Mouse (Mus musculus): ENCODE results near the gene Topaz1.
"Not testable (repeated sequence)": the region's sequence is repeated elsewhere in the genome, so short reads cannot be mapped to it uniquely, and the experiment has no call there.

Topaz1 gene

DNA sequence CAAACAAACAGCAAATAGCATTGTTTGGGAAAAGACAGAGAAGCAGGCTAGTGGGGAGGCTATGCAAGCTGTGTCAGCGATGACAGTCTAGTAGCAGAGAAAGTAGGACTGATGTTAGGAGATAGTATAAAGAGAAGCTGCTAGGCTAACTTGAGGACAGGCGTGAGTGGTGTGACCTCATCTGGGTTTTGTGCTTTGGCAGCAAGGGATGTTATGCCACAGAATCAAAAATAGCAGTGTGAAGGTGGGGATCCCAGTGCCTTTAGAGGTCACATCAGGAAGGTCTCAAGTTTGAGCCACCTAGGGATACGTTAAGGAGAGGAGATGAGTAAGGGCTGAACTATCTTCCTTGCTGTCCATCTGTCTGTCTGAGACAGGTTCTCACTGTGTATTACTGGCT lies 63.1 kb downstream of the Topaz1 start:
- in situ Hi-C loops (cut with MboI, MseI) = no loop called here

DNA sequence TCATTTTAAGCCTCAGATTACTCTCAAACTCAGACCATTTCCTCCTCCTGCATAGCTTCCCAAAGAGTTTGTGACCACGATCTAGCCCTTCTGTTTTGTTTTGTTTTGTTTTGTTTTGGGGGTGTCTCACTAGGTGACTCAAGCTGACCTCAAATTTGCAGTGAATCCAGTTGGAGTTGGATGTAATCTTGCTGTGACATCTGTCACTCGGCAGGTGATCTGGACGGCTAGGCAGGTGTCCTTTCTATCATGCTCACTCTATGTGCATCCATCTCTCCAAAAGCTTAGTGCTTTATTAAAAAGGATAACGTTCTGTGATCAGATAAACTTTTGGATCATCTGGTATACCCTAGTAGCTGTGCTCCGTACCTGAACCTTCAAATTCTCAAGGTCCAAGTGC lies 65.2 kb downstream of the Topaz1 start:
- in situ Hi-C loops (cut with MboI, MseI) = no loop called here

GRCm38 (mm10) chr9:122814775-122815174 lies 67.6 kb downstream of the Topaz1 start:
- in situ Hi-C loops (cut with MboI, MseI) = no loop called here

GRCm38 (mm10) chr9:122815239-122815851 lies 68.2 kb downstream of the Topaz1 start:
- in situ Hi-C loops (cut with MboI, MseI) = no loop called here

- in situ Hi-C loops (cut with MboI, MseI) = no loop called here
Observed at GRCm38 (mm10) chr9:122823374-122824017, 76.3 kb downstream of the Topaz1 start.

DNA sequence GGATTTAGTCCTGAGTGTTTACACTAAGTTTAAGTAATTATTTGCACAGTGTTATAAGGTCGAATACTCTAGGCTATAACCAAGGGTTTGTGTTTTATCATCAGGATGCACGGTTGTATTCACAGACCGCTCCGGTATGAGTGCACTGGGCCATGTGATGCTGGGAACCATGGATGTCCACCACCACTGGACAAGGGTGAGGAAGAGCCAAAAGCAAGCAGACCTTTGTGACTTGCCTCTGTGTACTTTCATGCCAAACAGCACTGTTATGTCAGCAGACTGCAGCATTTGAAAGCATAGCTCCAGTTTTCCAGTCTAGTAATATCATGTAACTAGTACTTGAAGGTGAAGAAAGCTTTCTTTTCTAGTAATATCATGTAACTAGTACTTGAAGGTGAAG lies 79.6 kb downstream of the Topaz1 start:
- in situ Hi-C loops (cut with MboI, MseI) = loop anchor here (5.0 kb wide), 1 partner anchor 89 kb away; no protein-coding TSS in a partner anchor

- in situ Hi-C loops (cut with MboI, MseI) = loop anchor here (5.0 kb wide), 1 partner anchor 93 kb away; no protein-coding TSS in a partner anchor
Observed at GRCm38 (mm10) chr9:122829826-122830380, 82.8 kb downstream of the Topaz1 start.

DNA sequence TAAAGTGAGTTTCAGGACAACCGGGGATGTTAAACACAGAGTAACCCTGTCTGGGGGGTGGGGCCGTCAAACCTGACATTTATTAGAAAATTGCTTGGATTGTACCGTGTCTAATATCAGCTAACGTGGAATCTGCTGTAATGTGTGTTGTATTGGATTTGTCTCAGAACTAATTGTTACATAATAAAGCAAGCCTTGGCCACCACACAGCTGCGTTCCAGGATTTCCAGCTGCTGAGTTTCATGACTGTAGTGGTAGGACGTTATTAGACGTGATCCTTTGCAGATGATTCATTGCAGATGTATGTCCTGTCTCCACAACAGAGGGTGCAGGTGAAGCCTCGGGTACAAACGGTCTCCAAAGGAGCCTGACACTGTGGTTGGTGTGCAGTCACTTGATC lies 89.0 kb downstream of the Topaz1 start:
- in situ Hi-C loops (cut with MboI, MseI) = no loop called here

- in situ Hi-C loops (cut with MboI, MseI) = no loop called here
Observed at GRCm38 (mm10) chr9:122836790-122837189, 89.6 kb downstream of the Topaz1 start.

DNA sequence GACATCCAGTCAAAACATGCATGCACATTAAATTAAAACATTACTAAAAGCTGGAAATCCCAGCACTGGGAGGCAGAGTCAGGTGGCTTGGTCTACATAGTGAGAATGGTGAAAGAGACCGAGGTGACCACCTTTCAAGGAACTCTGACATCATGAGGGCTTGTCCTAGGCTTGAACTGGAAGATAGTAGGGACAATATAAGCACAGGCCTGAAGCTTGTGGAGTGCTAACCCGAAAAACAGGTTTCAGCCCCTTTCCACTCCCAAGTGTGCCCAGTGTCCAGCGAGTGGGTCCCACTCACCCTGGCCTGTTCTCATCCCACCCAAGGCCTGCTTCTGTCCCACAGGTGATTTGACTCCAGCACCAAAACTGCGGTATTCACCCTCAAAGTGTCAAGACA lies 90.1 kb downstream of the Topaz1 start:
- in situ Hi-C loops (cut with MboI, MseI) = no loop called here

GRCm38 (mm10) chr9:122837680-122838079 lies 90.5 kb downstream of the Topaz1 start:
- in situ Hi-C loops (cut with MboI, MseI) = no loop called here

- in situ Hi-C loops (cut with MboI, MseI) = no loop called here
Observed at GRCm38 (mm10) chr9:122843760-122844159, 96.6 kb downstream of the Topaz1 start, which contains the start of gene Gm35549. Gene Gm35549, minus strand, starts transcription at chr9:122844035.

DNA sequence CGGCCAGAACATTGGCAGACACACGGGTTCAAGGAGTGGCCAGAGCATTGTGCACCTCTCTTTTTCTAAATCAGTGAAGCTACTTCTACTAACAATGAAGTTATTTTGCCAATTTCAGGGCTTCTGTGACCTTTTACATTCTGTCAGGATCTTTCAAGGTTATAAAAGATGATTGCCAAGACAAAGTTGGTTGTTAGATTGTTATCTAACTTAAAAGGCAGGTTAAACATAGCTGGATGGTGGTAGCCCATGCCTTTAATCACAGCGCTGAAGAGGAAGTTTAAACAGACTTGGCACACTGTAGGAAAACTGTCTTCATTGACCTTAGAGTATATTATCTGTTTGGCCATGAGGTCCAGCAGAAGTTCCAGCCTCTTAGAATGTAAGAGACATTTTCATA lies 98.5 kb downstream of the Topaz1 start:
- in situ Hi-C loops (cut with MboI, MseI) = no loop called here

- in situ Hi-C loops (cut with MboI, MseI) = no loop called here
Observed at GRCm38 (mm10) chr9:122846156-122846555, 99.0 kb downstream of the Topaz1 start.

DNA sequence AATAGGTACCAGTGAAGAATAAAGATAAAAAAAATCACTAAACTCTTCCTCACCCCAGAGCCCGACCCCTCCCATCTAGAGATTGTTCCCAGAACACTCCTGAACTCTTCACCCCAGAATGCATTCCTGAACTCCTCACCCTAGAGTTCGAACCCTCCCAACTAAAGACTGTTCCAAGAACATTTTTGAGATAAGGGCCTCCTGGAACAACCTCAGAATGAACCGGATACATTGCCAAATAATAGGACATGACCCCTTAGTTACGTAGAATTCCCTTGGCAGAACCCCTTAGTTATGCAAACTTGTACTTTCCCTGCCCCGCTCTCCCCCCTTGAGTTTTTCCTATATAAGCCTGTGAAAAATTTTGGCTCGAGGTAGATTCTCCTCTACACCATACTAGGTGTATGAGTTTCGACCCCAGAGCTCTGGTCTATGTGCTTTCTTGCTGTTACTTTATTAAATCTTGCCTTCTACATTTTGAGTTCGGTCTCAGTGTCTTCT lies 100.7 kb downstream of the Topaz1 start:
- in situ Hi-C loops (cut with MboI, MseI) = not testable (repeated sequence)
